Mouse (Mus musculus): ENCODE results near the gene Hs1bp3. TPM values are rescaled to one million over a fixed set of nuclear protein-coding genes. Genes with fewer than 3 reads are reported as not detected.

Gene Hs1bp3
- total and polyA plus RNA-seq, 2 experiments from 2014 or later: 5.8 to 7.0 TPM

GRCm38 (mm10) chr12:8379795-8380521, 66.7 kb downstream of the Hs1bp3 start:
- Histone ChIP-seq H3K4me3 (ENCODE audit: low read depth, low read length) (no peak overlapping the region), H3K4me1 (ENCODE audit: insufficient read depth) (no peaks in the 10 kb centered on the region), H3K4me2 (ENCODE audit: low read depth) (no peak overlapping the region), H3K9me3 (ENCODE audit: low read length) (no peaks in the 10 kb centered on the region), H3K9ac (no peak overlapping the region), H3K36me3 (ENCODE audit: insufficient read depth) (no peaks in the 10 kb centered on the region), H3K27ac (ENCODE audit: low read depth, low read length) (no peak overlapping the region), H3K27me3 (ENCODE audit: insufficient read depth, low read length) (no peaks in the 10 kb centered on the region)
- TF ChIP-seq CTCF (IDR thresholded peaks at IDR 0.05; ENCODE audit: low read depth): no peak
- no peak; the same call in 1 of the 2 replicates for ATAC-seq
- no peak for DNase-seq
- WGBS: 61% methylated on average over 8 of the region's 8 CpGs

DNA sequence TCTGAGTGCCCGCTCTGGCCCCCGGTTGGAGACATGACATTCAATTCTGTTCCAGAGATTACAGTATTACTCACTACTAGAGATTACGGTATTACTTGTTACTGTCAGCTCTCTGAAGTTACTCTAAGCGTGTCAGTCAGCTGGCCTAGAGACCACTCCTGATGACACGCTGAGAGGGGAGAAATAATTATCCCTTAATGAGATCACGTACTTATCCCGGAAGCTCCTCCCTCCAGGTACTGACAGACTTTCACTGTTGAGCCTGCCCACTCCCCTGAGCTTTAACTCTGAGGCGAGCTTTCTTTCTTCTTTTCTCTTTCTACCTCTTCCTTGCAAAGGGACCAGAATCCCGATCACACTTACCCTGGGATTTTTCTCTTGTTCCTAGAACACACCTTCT, 67.7 kb downstream of the Hs1bp3 start:
- no peaks in the 10 kb centered on the region for H3K4me1 ChIP-seq (ENCODE audit: insufficient read depth)
- WGBS: 48% methylated on average over 9 of the region's 9 CpGs
- H3K27me3 ChIP-seq (ENCODE audit: insufficient read depth, low read length): no peaks in the 10 kb centered on the region
- H3K27ac ChIP-seq (ENCODE audit: low read depth, low read length): no peak overlapping the region
- H3K4me3 ChIP-seq (ENCODE audit: low read depth, low read length): no peak overlapping the region
- ATAC-seq: no peak
- TF ChIP-seq CTCF (IDR thresholded peaks at IDR 0.05; ENCODE audit: low read depth): no peak
- no peak overlapping the region for H3K9ac ChIP-seq
- H3K4me2 ChIP-seq (ENCODE audit: low read depth): no peak overlapping the region
- no peak for DNase-seq
- H3K36me3 ChIP-seq (ENCODE audit: insufficient read depth): no peaks in the 10 kb centered on the region
- H3K9me3 ChIP-seq (ENCODE audit: low read length): no peaks in the 10 kb centered on the region

DNA sequence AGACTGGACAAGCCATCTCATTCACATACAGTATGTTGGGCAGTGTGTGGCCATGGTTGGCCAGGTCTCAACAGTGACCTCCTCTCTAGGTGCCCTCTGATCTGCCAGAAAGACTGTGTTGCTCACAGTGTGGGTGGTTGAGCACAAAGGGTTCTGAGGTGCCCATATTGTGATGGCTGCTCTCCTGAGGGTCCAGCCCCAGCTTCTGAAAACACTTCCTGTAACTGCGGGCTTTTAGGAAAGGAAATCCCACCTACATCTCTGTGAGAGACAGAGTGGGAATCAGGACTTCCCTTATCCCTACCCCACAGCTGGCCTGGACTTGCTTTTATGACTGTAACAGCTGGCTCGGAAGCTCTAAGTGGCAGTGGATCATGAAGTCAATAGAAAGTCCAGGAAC, 68.7 kb downstream of the Hs1bp3 start:
- Histone ChIP-seq H3K27ac (ENCODE audit: low read depth, low read length) (no peak overlapping the region), H3K27me3 (ENCODE audit: insufficient read depth, low read length) (no peaks in the 10 kb centered on the region), H3K9ac (no peak overlapping the region), H3K9me3 (ENCODE audit: low read length) (no peaks in the 10 kb centered on the region), H3K4me2 (ENCODE audit: low read depth) (no peak overlapping the region), H3K4me3 (ENCODE audit: low read depth, low read length) (no peak overlapping the region), H3K4me1 (ENCODE audit: insufficient read depth) (no peaks in the 10 kb centered on the region), H3K36me3 (ENCODE audit: insufficient read depth) (no peaks in the 10 kb centered on the region)
- no peak for DNase-seq
- no peak for TF ChIP-seq CTCF (IDR thresholded peaks at IDR 0.05; ENCODE audit: low read depth)
- ATAC-seq: no peak
- 94% methylated on average over 2 of the region's 2 CpGs for WGBS

GRCm38 (mm10) chr12:8383822-8384221, 70.6 kb downstream of the Hs1bp3 start:
- 90% methylated on average over 6 of the region's 6 CpGs for WGBS
- H3K9ac ChIP-seq: no peak overlapping the region
- no peak for DNase-seq
- no peak overlapping the region for H3K27ac ChIP-seq (ENCODE audit: low read depth, low read length)
- no peaks in the 10 kb centered on the region for H3K4me1 ChIP-seq (ENCODE audit: insufficient read depth)
- no peak overlapping the region for H3K4me2 ChIP-seq (ENCODE audit: low read depth)
- H3K27me3 ChIP-seq (ENCODE audit: insufficient read depth, low read length): no peaks in the 10 kb centered on the region
- no peaks in the 10 kb centered on the region for H3K36me3 ChIP-seq (ENCODE audit: insufficient read depth)
- no peak overlapping the region for H3K4me3 ChIP-seq (ENCODE audit: low read depth, low read length)
- H3K9me3 ChIP-seq (ENCODE audit: low read length): no peaks in the 10 kb centered on the region
- no peak for TF ChIP-seq CTCF (IDR thresholded peaks at IDR 0.05; ENCODE audit: low read depth)
- no peak for ATAC-seq

- no peak for TF ChIP-seq CTCF (IDR thresholded peaks at IDR 0.05; ENCODE audit: low read depth)
- no peaks in the 10 kb centered on the region for H3K4me1 ChIP-seq (ENCODE audit: insufficient read depth)
- H3K27me3 ChIP-seq (ENCODE audit: insufficient read depth, low read length): no peaks in the 10 kb centered on the region
- H3K4me2 ChIP-seq (ENCODE audit: low read depth): no peak overlapping the region
- peak; percentile 75 for ATAC-seq
- no peaks in the 10 kb centered on the region for H3K36me3 ChIP-seq (ENCODE audit: insufficient read depth)
- 47% methylated on average over 6 of the region's 6 CpGs for WGBS
- no peak overlapping the region for H3K4me3 ChIP-seq (ENCODE audit: low read depth, low read length)
- H3K9me3 ChIP-seq (ENCODE audit: low read length): no peaks in the 10 kb centered on the region
- no peak for DNase-seq
- H3K27ac ChIP-seq (ENCODE audit: low read depth, low read length): no peak overlapping the region
- no peak overlapping the region for H3K9ac ChIP-seq
Observed at GRCm38 (mm10) chr12:8386451-8387011, 73.3 kb downstream of the Hs1bp3 start.

- H3K9ac ChIP-seq: no peak overlapping the region
- no peak for DNase-seq
- ATAC-seq: no peak
- H3K4me2 ChIP-seq (ENCODE audit: low read depth): no peak overlapping the region
- 93% methylated on average over 1 of the region's 1 CpGs for WGBS
- H3K36me3 ChIP-seq (ENCODE audit: insufficient read depth): no peaks in the 10 kb centered on the region
- TF ChIP-seq CTCF (IDR thresholded peaks at IDR 0.05; ENCODE audit: low read depth): no peak
- H3K4me3 ChIP-seq (ENCODE audit: low read depth, low read length): no peak overlapping the region
- H3K27me3 ChIP-seq (ENCODE audit: insufficient read depth, low read length): no peaks in the 10 kb centered on the region
- no peaks in the 10 kb centered on the region for H3K4me1 ChIP-seq (ENCODE audit: insufficient read depth)
- H3K27ac ChIP-seq (ENCODE audit: low read depth, low read length): 0 out of 2 replicates have a peak overlapping the region, but pooled peaks have one; percentile 29
- no peaks in the 10 kb centered on the region for H3K9me3 ChIP-seq (ENCODE audit: low read length)
Observed at GRCm38 (mm10) chr12:8387281-8387680, 74.0 kb downstream of the Hs1bp3 start.
